Mouse (Mus musculus): ENCODE data around the gene Prkca.

GRCm38 (mm10) chr11:108217043-108217442 is 126.7 kb downstream of the Prkca start:
- TF ChIP-seq CTCF (IDR thresholded peaks at IDR 0.05; ENCODE audit: borderline replicate concordance, insufficient read depth, low read depth, low read length): no peak
- TF ChIP-seq POLR2A (IDR thresholded peaks at IDR 0.05; ENCODE audit: borderline replicate concordance, insufficient read depth, low read length): no peak

Measured in cerebellum, adult 2 months (tissue).